Mouse (Mus musculus) R1 (cell line): ENCODE measurements around the gene Rubcnl.

ENCODE experiments used
- DNase-seq: peaks from one replicate; pipeline ENCODE4 v3.0.0-alpha.2; 2018; ENCODE audit warnings: low read depth, low spot score

Rubcnl gene

GRCm38 (mm10) chr14:75069356-75069979, 53.6 kb downstream of the Rubcnl start:
- no peak for DNase-seq

- no peak for DNase-seq
Measured at GRCm38 (mm10) chr14:75071091-75071490, 55.3 kb downstream of the Rubcnl start.

GRCm38 (mm10) chr14:75075299-75076180, 59.7 kb downstream of the Rubcnl start:
- DNase-seq, result no peak

- no peak for DNase-seq
Measured at GRCm38 (mm10) chr14:75077946-75078345, 62.1 kb downstream of the Rubcnl start.
